Mouse (Mus musculus): ENCODE measurements around the gene Uhrf2.

Uhrf2 gene

DNA sequence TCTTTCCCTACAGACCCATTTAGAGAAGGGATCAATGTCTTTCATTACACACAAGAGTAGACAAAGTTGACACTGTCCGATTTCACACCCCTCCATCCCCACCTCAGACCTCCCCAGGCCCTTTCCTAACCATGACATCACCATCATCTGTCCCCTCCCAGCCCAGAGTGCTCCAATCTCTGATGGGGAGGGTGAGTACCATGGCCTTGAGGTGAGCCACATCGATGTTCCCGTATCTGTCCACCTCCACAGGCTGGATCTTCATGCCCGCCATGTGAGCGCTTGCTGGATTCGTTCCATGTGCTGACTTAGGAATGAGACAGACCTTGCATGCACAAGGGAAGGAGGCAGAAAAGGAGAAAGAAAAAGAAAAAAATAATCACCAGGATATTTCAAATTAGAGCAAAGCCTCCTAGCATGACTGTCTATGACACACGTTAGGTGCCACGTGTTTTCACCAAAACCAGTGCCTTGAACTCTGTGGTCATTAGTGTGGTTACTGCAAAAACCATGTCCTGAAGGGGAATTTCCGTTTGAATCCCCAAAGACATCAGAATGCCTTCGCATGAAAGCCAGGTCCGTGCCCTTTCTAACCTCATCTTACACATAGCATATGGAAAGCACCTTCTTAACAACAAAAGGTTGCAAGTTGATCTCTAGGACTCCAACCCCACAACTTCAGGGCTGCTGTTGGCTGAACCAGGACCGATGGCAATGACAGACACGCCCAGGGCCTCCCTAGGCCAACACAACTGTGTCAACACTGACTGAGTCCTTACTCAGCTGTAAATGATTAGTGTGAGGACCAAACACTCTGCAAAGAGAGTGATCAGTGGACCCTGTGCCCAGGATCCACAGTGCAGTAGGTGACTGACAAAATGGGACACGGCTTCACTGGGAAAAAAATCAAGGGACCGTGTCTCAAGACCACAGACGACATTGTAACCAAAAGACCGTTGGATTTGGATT is 88.3 kb downstream of the Uhrf2 start:
- no peak for DNase-seq (ENCODE audit: low read depth in 1 of 2, low spot score in 2 of 2)

DNA sequence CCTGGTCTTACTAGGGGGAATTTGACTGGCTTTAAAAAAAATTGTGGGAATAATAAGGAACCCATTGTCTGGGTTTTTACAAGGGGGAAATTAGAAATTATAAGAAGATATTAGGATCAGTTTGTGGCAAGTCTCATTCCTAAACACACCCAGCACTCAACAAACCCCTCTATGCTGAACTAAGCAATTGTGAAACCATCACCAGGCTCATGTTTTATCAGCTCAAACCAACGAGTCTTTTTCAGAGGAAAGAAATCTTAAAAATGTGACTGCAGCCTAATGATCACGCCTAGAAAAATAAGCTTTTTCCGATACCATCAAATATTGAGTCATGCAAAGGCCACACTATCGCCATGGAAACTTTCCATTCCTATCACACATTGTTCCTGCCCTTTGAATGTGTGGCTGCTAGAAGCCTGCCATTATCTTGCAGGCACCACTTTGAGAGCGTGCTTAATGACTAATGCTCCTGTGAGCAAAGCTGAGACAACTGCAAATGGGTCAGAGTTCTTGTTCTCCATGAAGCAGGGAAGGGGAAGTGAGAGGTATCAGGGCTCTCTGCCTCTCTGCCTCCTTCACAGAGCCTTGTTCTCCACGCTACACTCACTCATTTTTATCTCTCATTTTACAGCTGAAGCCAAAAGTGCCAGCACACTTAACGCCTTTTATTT is 94.8 kb downstream of the Uhrf2 start:
- DNase-seq (ENCODE audit: low read depth in 1 of 2, low spot score in 2 of 2), result no peak

DNA sequence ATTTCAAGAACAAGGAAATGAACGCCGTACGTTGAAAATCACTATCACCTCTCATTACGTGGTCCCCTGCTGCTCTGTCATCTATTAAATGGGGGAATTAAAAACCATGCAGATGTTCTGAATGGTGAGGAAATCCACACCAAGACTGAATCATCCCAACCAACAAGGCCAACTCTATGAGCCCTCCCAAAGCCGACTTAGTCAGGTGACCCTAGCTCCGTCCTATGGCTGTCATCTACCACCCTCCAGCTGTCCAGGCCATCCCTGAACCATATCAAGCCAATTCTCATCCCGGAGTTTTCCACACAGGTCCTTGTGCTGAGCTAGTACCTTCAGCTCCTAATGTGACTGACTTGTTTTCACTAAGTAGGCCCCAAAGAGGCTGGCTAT is 95.4 kb downstream of the Uhrf2 start:
- DNase-seq (ENCODE audit: low read depth in 1 of 2, low spot score in 2 of 2), result no peak

- no peak for DNase-seq (ENCODE audit: low read depth in 1 of 2, low spot score in 2 of 2)
Measured at GRCm38 (mm10) chr19:30128177-30128576, 97.9 kb downstream of the Uhrf2 start.

GRCm38 (mm10) chr19:30136308-30136707 is 106.0 kb downstream of the Uhrf2 start:
- DNase-seq (ENCODE audit: low read depth in 1 of 2, low spot score in 2 of 2), result no peak

Data from monocyte, adult 2 months (primary cell).